Mouse (Mus musculus) midbrain, embryonic 14.5 days (tissue): Measurements from ENCODE around the gene Gm1979. TPM values are rescaled to one million over a fixed set of nuclear protein-coding genes. Genes with fewer than 3 reads are reported as not detected.
A peak's percentile ranks its signal among the peaks of the same experiment; 100 is the strongest.
"Not testable (repeated sequence)": the region's sequence is repeated elsewhere in the genome, so short reads cannot be mapped to it uniquely, and the experiment has no call there.

Experiments used
- ATAC-seq: fragments of 200-750 bp; cut with Nextera tagmentation; 2 replicates; pipeline ENCODE4 v1.8.0; 2017; ENCODE audit warnings: moderate number of reproducible peaks, moderate library complexity; ENCODE audit not compliant: low FRiP score, low TSS enrichment
- DNase-seq: peaks from one replicate; pipeline ENCODE4 v3.0.0-alpha.2; 2015
- H3K27ac ChIP-seq: fragments of 300-500 bp; sonication (generic); replicated peaks from 2 replicates; pipeline ENCODE4 v1.5.1; 2014; ENCODE audit warnings: mild to moderate bottlenecking, low read depth, low read length, moderate library complexity
- H3K27me3 ChIP-seq: fragments of 300-500 bp; sonication (generic); 2 replicates; pipeline ENCODE4 v1.6.1; 2014; ENCODE audit warnings: low read length, control low read depth, mixed read lengths; ENCODE audit not compliant: control insufficient read depth, insufficient read depth
- H3K36me3 ChIP-seq: fragments of 300-500 bp; sonication (generic); 2 replicates; pipeline ENCODE4 v1.6.1; 2014; ENCODE audit warnings: low read length, control low read depth; ENCODE audit not compliant: control insufficient read depth, insufficient read depth
- H3K4me1 ChIP-seq: fragments of 300-500 bp; sonication (generic); 2 replicates; pipeline ENCODE4 v1.6.1; 2014; ENCODE audit warnings: mild to moderate bottlenecking, antibody characterized with exemption, low read length, control low read depth; ENCODE audit not compliant: control insufficient read depth, insufficient read depth
- H3K4me2 ChIP-seq: fragments of 300-500 bp; sonication (generic); 2 replicates; pipeline ENCODE4 v1.6.1; 2014; ENCODE audit warnings: mild to moderate bottlenecking, low read length, moderate library complexity
- H3K4me3 ChIP-seq: fragments of 300-500 bp; sonication (generic); replicated peaks from 2 replicates; pipeline ENCODE4 v1.5.1; 2014; ENCODE audit warnings: low read depth, low read length
- H3K9ac ChIP-seq: fragments of 300-500 bp; sonication (generic); replicated peaks from 2 replicates; pipeline ENCODE4 v1.6.1; 2014; ENCODE audit warnings: mild to moderate bottlenecking, low read length, moderate library complexity
- H3K9me3 ChIP-seq: fragments of 300-500 bp; sonication (generic); 2 replicates; pipeline ENCODE4 v1.6.1; 2016; ENCODE audit warnings: low read length, control low read depth, mixed read lengths; ENCODE audit not compliant: control insufficient read depth
- WGBS: fragments of 180-500 bp; shearing (Covaris S2); extraction: QIAGEN DNeasy Blood & Tissue Kit; methylation state at CpG from one replicate; pipeline ENCODE4 v1.1.7; 2014; 5-methylcytosine and 5-hydroxymethylcytosine counted together
- polyA plus RNA-seq: library from polyadenylated mRNA; unstranded; fragments of >200 nt; fragmentation: Nextera tagmentation; extraction: Ambion mirVana; gene quantifications from 2 replicates; pipeline ENCODE4 v1.2.1, GENCODE M21; 2014

Gene Gm1979
- polyA plus RNA-seq, result 0.19 and 0.36 TPM in 2 replicates

GRCm38 (mm10) chr5:26004698-26005097 lies at the start of gene Gm1979:
Gm1979 (minus strand) TSS chr5:26004798.
- 92% methylated on average over 1 of the region's 2 CpGs for WGBS
- not testable (repeated sequence) for ATAC-seq, H3K4me1 ChIP-seq

GRCm38 (mm10) chr5:26039458-26039857 lies 34.9 kb upstream of the Gm1979 start, which contains the start of gene Speer4a:
Speer4a (minus strand) TSS chr5:26039558.
- H3K4me2 ChIP-seq, ATAC-seq, H3K4me1 ChIP-seq, H3K9me3 ChIP-seq, H3K27me3 ChIP-seq, H3K36me3 ChIP-seq, H3K27ac ChIP-seq, H3K4me3 ChIP-seq, DNase-seq, H3K9ac ChIP-seq: not testable (repeated sequence)
- WGBS, result 77% methylated on average over 2 of the region's 2 CpGs

More at GRCm38 (mm10) chr5:26004698-26005097, at the start of gene Gm1979:
- H3K4me3 ChIP-seq, H3K9me3 ChIP-seq, DNase-seq, H3K27me3 ChIP-seq, H3K4me2 ChIP-seq, H3K9ac ChIP-seq, H3K36me3 ChIP-seq, H3K27ac ChIP-seq: not testable (repeated sequence)

GRCm38 (mm10) chr5:26022816-26023215 lies 18.2 kb upstream of the Gm1979 start, which contains the start of gene Gm5862:
Gm5862 (minus strand) TSS chr5:26022916.
- not testable (repeated sequence) for H3K4me1 ChIP-seq, ATAC-seq, H3K27ac ChIP-seq, H3K9ac ChIP-seq, H3K9me3 ChIP-seq, H3K4me3 ChIP-seq, DNase-seq, H3K36me3 ChIP-seq, H3K4me2 ChIP-seq, H3K27me3 ChIP-seq
- WGBS, result no CpG with 5 or more reads among the region's 3 CpGs

GRCm38 (mm10) chr5:26007697-26008096 lies 3.1 kb upstream of the Gm1979 start:
- H3K4me1 ChIP-seq, H3K27me3 ChIP-seq, H3K36me3 ChIP-seq, H3K9me3 ChIP-seq, H3K4me3 ChIP-seq, DNase-seq, H3K9ac ChIP-seq, H3K27ac ChIP-seq: not testable (repeated sequence)
- WGBS, result 69% methylated on average over 6 of the region's 7 CpGs
- peak overlapping the region; percentile 64 for H3K4me2 ChIP-seq
- ATAC-seq, result peak; percentile 40; the same call in 1 of the 2 replicates

GRCm38 (mm10) chr5:26006937-26007695 lies 2.5 kb upstream of the Gm1979 start:
- ATAC-seq, result peak; percentile 80

GRCm38 (mm10) chr5:25988550-25988949 lies 16.0 kb downstream of the Gm1979 start, which contains the start of gene Gm21698:
Gm21698 (minus strand) TSS chr5:25988650.
- not testable (repeated sequence) for DNase-seq, H3K27ac ChIP-seq, H3K36me3 ChIP-seq, H3K4me1 ChIP-seq, H3K27me3 ChIP-seq, H3K4me3 ChIP-seq, H3K4me2 ChIP-seq, H3K9me3 ChIP-seq, ATAC-seq, H3K9ac ChIP-seq
- WGBS, result no CpG with 5 or more reads among the region's 3 CpGs

More at GRCm38 (mm10) chr5:26006937-26007695, 2.5 kb upstream of the Gm1979 start:
- Histone ChIP-seq H3K9ac (peak overlapping the region; percentile 34), H3K4me2 (peak overlapping the region; percentile 64), H3K4me3 (peak overlapping the region; percentile 38)
- not testable (repeated sequence) for H3K9me3 ChIP-seq, H3K4me1 ChIP-seq, H3K27me3 ChIP-seq, H3K27ac ChIP-seq, H3K36me3 ChIP-seq
- 21% methylated on average over 45 of the region's 45 CpGs for WGBS
- DNase-seq, result peak; percentile 73

GRCm38 (mm10) chr5:25972563-25972962 lies 32.0 kb downstream of the Gm1979 start, which contains the start of gene Gm21680:
Gm21680 (minus strand) TSS chr5:25972663.
- not testable (repeated sequence) for H3K9me3 ChIP-seq, H3K4me2 ChIP-seq, H3K9ac ChIP-seq, H3K4me3 ChIP-seq, H3K4me1 ChIP-seq, ATAC-seq, DNase-seq, H3K27me3 ChIP-seq, H3K36me3 ChIP-seq, H3K27ac ChIP-seq
- WGBS, result no CpG with 5 or more reads among the region's 2 CpGs

GRCm38 (mm10) chr5:25957050-25957449 lies 47.5 kb downstream of the Gm1979 start:
- H3K4me2 ChIP-seq, result peak overlapping the region; percentile 39; the same call in 1 of the 2 replicates
- not testable (repeated sequence) for H3K36me3 ChIP-seq, H3K4me3 ChIP-seq, H3K9me3 ChIP-seq, H3K27me3 ChIP-seq, DNase-seq, H3K4me1 ChIP-seq, H3K9ac ChIP-seq, ATAC-seq, H3K27ac ChIP-seq
- 59% methylated on average over 16 of the region's 17 CpGs for WGBS

- ATAC-seq, result 0 out of 2 replicates have a peak, but pooled peaks have one; percentile 50
- not testable (repeated sequence) for H3K27ac ChIP-seq, H3K4me1 ChIP-seq, H3K27me3 ChIP-seq, H3K9me3 ChIP-seq, H3K9ac ChIP-seq, H3K36me3 ChIP-seq
- Histone ChIP-seq H3K4me3 (peak overlapping the region; percentile 18; the same call in 1 of the 2 replicates), H3K4me2 (peak overlapping the region; percentile 39)
- 35% methylated on average over 32 of the region's 32 CpGs for WGBS
- DNase-seq, result peak; percentile 47
Observed at GRCm38 (mm10) chr5:25956611-25957010, 48.0 kb downstream of the Gm1979 start.
